Mouse (Mus musculus): ENCODE results near the gene Btbd9. TPM values are rescaled to one million over a fixed set of nuclear protein-coding genes. Genes with fewer than 3 reads are reported as not detected.

The Btbd9 gene
- polyA plus RNA-seq, 1 experiment from 2014 or later, result 59.7 TPM

DNA sequence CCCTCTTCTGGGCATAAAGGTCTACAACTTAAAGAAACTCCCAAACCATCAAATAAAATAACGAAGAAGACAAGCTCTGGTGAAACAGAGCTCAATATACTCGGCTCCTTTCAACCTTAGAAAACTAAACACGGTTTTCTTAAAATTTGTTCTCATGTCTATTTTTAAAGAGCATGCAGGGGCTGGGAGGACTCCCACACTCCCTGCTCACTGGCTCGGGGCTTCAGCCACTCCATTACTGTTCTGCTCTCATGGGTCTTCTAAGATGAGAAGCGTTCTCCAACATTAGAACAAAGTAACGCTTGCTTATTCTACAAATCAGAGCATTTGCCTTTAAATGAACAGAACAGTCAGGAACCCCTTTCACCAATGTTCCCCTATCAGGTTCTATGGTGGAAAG, 192.6 kb downstream of the Btbd9 start:
- Histone ChIP-seq H3K27me3 (ENCODE audit: control insufficient read depth, insufficient read depth, low read length) (no peaks in the 10 kb centered on the region), H3K9ac (ENCODE audit: low read length) (no peak overlapping the region), H3K27ac (ENCODE audit: low read depth, low read length) (no peak overlapping the region), H3K36me3 (ENCODE audit: control insufficient read depth, insufficient read depth, low read length) (no peaks in the 10 kb centered on the region), H3K4me1 (ENCODE audit: control insufficient read depth, insufficient read depth, low read length) (peaks cover 4% of the 10 kb centered on the region), H3K4me2 (no peak overlapping the region), H3K9me3 (ENCODE audit: control insufficient read depth, low read length) (no peaks in the 10 kb centered on the region), H3K4me3 (ENCODE audit: low read depth, low read length) (no peak overlapping the region)
- 95% methylated on average over 6 of the region's 6 CpGs for WGBS
- no peak for DNase-seq (ENCODE audit: low spot score, missing footprints)
- no peak for ATAC-seq (ENCODE audit: low FRiP score)

GRCm38 (mm10) chr17:30378221-30379010, 197.9 kb downstream of the Btbd9 start:
- Histone ChIP-seq H3K9ac (ENCODE audit: low read length) (no peak overlapping the region), H3K4me1 (ENCODE audit: control insufficient read depth, insufficient read depth, low read length) (peaks cover 13% of the 10 kb centered on the region), H3K27me3 (ENCODE audit: control insufficient read depth, insufficient read depth, low read length) (no peaks in the 10 kb centered on the region; the same call in 1 of the 2 replicates), H3K27ac (ENCODE audit: low read depth, low read length) (peak overlapping the region; percentile 60), H3K9me3 (ENCODE audit: control insufficient read depth, low read length) (no peaks in the 10 kb centered on the region), H3K36me3 (ENCODE audit: control insufficient read depth, insufficient read depth, low read length) (no peaks in the 10 kb centered on the region), H3K4me2 (no peak overlapping the region), H3K4me3 (ENCODE audit: low read depth, low read length) (no peak overlapping the region)
- ATAC-seq (ENCODE audit: low FRiP score), result peak; percentile 85
- DNase-seq (ENCODE audit: low spot score, missing footprints), result peak; percentile 91
- WGBS, result 11% methylated on average over 5 of the region's 5 CpGs

GRCm38 (mm10) chr17:30377754-30378153, 198.5 kb downstream of the Btbd9 start:
- Histone ChIP-seq H3K9ac (ENCODE audit: low read length) (no peak overlapping the region), H3K4me3 (ENCODE audit: low read depth, low read length) (no peak overlapping the region), H3K27ac (ENCODE audit: low read depth, low read length) (peak overlapping the region; percentile 60; the same call in 1 of the 2 replicates), H3K9me3 (ENCODE audit: control insufficient read depth, low read length) (no peaks in the 10 kb centered on the region), H3K4me1 (ENCODE audit: control insufficient read depth, insufficient read depth, low read length) (peaks cover 13% of the 10 kb centered on the region), H3K27me3 (ENCODE audit: control insufficient read depth, insufficient read depth, low read length) (no peaks in the 10 kb centered on the region; the same call in 1 of the 2 replicates), H3K36me3 (ENCODE audit: control insufficient read depth, insufficient read depth, low read length) (no peaks in the 10 kb centered on the region), H3K4me2 (no peak overlapping the region)
- WGBS, result 10% methylated on average over 1 of the region's 1 CpGs
- peak; percentile 76 for ATAC-seq (ENCODE audit: low FRiP score)
- DNase-seq (ENCODE audit: low spot score, missing footprints), result peak; percentile 89

- Histone ChIP-seq H3K4me1 (ENCODE audit: control insufficient read depth, insufficient read depth, low read length) (peaks cover 13% of the 10 kb centered on the region), H3K36me3 (ENCODE audit: control insufficient read depth, insufficient read depth, low read length) (no peaks in the 10 kb centered on the region), H3K9ac (ENCODE audit: low read length) (no peak overlapping the region), H3K27ac (ENCODE audit: low read depth, low read length) (no peak overlapping the region), H3K27me3 (ENCODE audit: control insufficient read depth, insufficient read depth, low read length) (no peaks in the 10 kb centered on the region; the same call in 1 of the 2 replicates), H3K4me3 (ENCODE audit: low read depth, low read length) (no peak overlapping the region), H3K4me2 (no peak overlapping the region), H3K9me3 (ENCODE audit: control insufficient read depth, low read length) (no peaks in the 10 kb centered on the region)
- no peak for ATAC-seq (ENCODE audit: low FRiP score)
- WGBS, result 97% methylated on average over 1 of the region's 1 CpGs
- DNase-seq (ENCODE audit: low spot score, missing footprints), result no peak
These were observed 201.2 kb downstream of the Btbd9 start for GRCm38 (mm10) chr17:30375107-30375506.

DNA sequence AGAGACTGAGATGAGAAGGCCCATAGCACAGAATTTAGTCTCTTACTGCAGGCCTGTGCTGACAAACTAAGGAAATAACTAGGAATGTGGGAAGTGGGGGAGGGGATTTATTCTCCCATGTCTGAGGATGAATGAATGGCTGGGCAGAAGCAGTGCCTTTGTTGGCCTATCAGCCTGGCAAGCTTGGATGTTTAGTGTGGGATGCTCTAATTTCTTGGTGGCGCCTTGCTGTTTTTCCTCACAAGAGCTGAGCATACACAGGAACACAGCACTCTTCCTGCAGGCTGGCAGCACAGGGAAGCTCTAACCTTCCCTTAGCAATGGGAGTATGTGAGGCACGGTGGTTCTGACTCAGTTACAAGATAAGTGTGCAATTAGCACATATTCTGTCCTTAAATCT, 207.7 kb downstream of the Btbd9 start:
- H3K4me1 ChIP-seq (ENCODE audit: control insufficient read depth, insufficient read depth, low read length), result peaks cover 14% of the 10 kb centered on the region
- no peak for DNase-seq (ENCODE audit: low spot score, missing footprints)
- WGBS, result 26% methylated on average over 2 of the region's 2 CpGs
- H3K9ac ChIP-seq (ENCODE audit: low read length), result no peak overlapping the region
- no peak overlapping the region for H3K4me2 ChIP-seq
- H3K36me3 ChIP-seq (ENCODE audit: control insufficient read depth, insufficient read depth, low read length), result no peaks in the 10 kb centered on the region
- no peak for ATAC-seq (ENCODE audit: low FRiP score)
- H3K9me3 ChIP-seq (ENCODE audit: control insufficient read depth, low read length), result no peaks in the 10 kb centered on the region
- no peak overlapping the region for H3K27ac ChIP-seq (ENCODE audit: low read depth, low read length)
- H3K27me3 ChIP-seq (ENCODE audit: control insufficient read depth, insufficient read depth, low read length), result no peaks in the 10 kb centered on the region
- no peak overlapping the region for H3K4me3 ChIP-seq (ENCODE audit: low read depth, low read length)

- Histone ChIP-seq H3K4me3 (ENCODE audit: low read depth, low read length) (no peak overlapping the region), H3K4me1 (ENCODE audit: control insufficient read depth, insufficient read depth, low read length) (peaks cover 14% of the 10 kb centered on the region), H3K36me3 (ENCODE audit: control insufficient read depth, insufficient read depth, low read length) (no peaks in the 10 kb centered on the region), H3K4me2 (no peak overlapping the region), H3K27me3 (ENCODE audit: control insufficient read depth, insufficient read depth, low read length) (no peaks in the 10 kb centered on the region), H3K27ac (ENCODE audit: low read depth, low read length) (no peak overlapping the region), H3K9me3 (ENCODE audit: control insufficient read depth, low read length) (no peaks in the 10 kb centered on the region), H3K9ac (ENCODE audit: low read length) (no peak overlapping the region)
- ATAC-seq (ENCODE audit: low FRiP score) (no peak), DNase-seq (ENCODE audit: low spot score, missing footprints) (no peak)
- 89% methylated on average over 1 of the region's 1 CpGs for WGBS
These were observed 211.6 kb downstream of the Btbd9 start for GRCm38 (mm10) chr17:30364701-30365100.

GRCm38 (mm10) chr17:30363365-30363764, 212.9 kb downstream of the Btbd9 start:
- DNase-seq (ENCODE audit: low spot score, missing footprints) (no peak), ATAC-seq (ENCODE audit: low FRiP score) (no peak)
- WGBS, result 84% methylated on average over 5 of the region's 5 CpGs
- Histone ChIP-seq H3K9ac (ENCODE audit: low read length) (no peak overlapping the region), H3K4me1 (ENCODE audit: control insufficient read depth, insufficient read depth, low read length) (peaks cover 7% of the 10 kb centered on the region), H3K4me3 (ENCODE audit: low read depth, low read length) (no peak overlapping the region), H3K27ac (ENCODE audit: low read depth, low read length) (no peak overlapping the region), H3K36me3 (ENCODE audit: control insufficient read depth, insufficient read depth, low read length) (no peaks in the 10 kb centered on the region), H3K4me2 (no peak overlapping the region), H3K27me3 (ENCODE audit: control insufficient read depth, insufficient read depth, low read length) (no peaks in the 10 kb centered on the region), H3K9me3 (ENCODE audit: control insufficient read depth, low read length) (no peaks in the 10 kb centered on the region)

GRCm38 (mm10) chr17:30360654-30361053, 215.6 kb downstream of the Btbd9 start:
- H3K27ac ChIP-seq (ENCODE audit: low read depth, low read length), result no peak overlapping the region
- H3K9ac ChIP-seq (ENCODE audit: low read length), result no peak overlapping the region
- no peaks in the 10 kb centered on the region for H3K36me3 ChIP-seq (ENCODE audit: control insufficient read depth, insufficient read depth, low read length)
- 0 out of 2 replicates have a peak, but pooled peaks cover 2% of the 10 kb centered on the region for H3K4me1 ChIP-seq (ENCODE audit: control insufficient read depth, insufficient read depth, low read length)
- whole genome bisulfite sequencing, result 59% methylated on average over 1 of the region's 1 CpGs
- no peak for DNase-seq (ENCODE audit: low spot score, missing footprints)
- H3K4me2 ChIP-seq, result no peak overlapping the region
- no peak for ATAC-seq (ENCODE audit: low FRiP score)
- no peak overlapping the region for H3K4me3 ChIP-seq (ENCODE audit: low read depth, low read length)
- H3K27me3 ChIP-seq (ENCODE audit: control insufficient read depth, insufficient read depth, low read length), result no peaks in the 10 kb centered on the region
- H3K9me3 ChIP-seq (ENCODE audit: control insufficient read depth, low read length), result no peaks in the 10 kb centered on the region

DNA sequence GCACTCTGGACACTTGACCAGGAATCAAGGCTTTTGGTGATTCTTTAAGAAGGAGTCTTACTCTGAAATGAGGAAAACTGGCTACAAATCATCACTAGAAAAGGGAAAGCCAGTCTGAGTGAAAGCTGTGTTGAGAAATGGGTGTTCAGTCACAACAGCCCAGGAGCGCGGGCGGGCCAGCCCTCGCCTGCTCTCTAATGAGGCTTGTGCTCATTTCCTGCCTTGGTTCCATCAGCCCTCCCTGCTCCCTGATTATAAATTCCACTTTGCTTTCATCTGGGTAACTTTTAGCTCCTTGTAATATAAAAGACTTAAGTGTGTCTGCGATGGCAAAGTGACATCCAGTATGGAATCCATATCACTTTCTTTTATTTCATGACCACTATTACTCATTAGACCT, 216.9 kb downstream of the Btbd9 start:
- 0 out of 2 replicates have a peak, but pooled peaks cover 2% of the 10 kb centered on the region for H3K4me1 ChIP-seq (ENCODE audit: control insufficient read depth, insufficient read depth, low read length)
- no peaks in the 10 kb centered on the region for H3K36me3 ChIP-seq (ENCODE audit: control insufficient read depth, insufficient read depth, low read length)
- 92% methylated on average over 5 of the region's 5 CpGs for WGBS
- ATAC-seq (ENCODE audit: low FRiP score), result no peak
- no peak overlapping the region for H3K9ac ChIP-seq (ENCODE audit: low read length)
- no peak for DNase-seq (ENCODE audit: low spot score, missing footprints)
- H3K4me3 ChIP-seq (ENCODE audit: low read depth, low read length), result no peak overlapping the region
- no peaks in the 10 kb centered on the region for H3K27me3 ChIP-seq (ENCODE audit: control insufficient read depth, insufficient read depth, low read length)
- no peak overlapping the region for H3K4me2 ChIP-seq
- no peak overlapping the region for H3K27ac ChIP-seq (ENCODE audit: low read depth, low read length)
- H3K9me3 ChIP-seq (ENCODE audit: control insufficient read depth, low read length), result no peaks in the 10 kb centered on the region

Data from midbrain, embryonic 11.5 days (tissue).